Mouse (Mus musculus): ENCODE measurements around the gene Ago1. TPM values are rescaled to one million over a fixed set of nuclear protein-coding genes. Genes with fewer than 3 reads are reported as not detected.

The Ago1 gene
- polyA plus RNA-seq, 1 experiment from 2014 or later = 7.0 TPM

DNA sequence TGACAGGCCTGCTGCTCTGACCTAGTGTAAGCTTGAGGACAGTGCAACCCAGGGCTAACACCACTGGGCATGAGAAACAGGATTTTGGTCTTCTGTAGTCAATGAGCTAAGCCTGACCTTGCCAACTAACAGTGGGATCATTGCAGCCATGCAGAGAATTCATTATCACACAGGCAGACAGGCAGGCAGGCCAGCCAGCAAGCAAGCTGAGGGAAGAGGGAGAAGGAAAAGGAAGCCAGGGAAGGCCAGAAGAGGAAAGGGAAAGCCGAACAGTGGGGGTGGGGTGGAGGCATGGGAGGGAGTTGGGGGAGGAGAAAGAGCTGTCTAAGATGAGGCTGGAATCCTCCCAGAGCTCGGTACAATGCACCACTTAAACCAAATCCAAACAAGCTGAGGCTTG, 32.1 kb downstream of the Ago1 start:
- H3K4me2 ChIP-seq (replicated peaks) = no peak overlapping the region
- no peaks in the 10 kb centered on the region for H3K27me3 ChIP-seq
- no peaks in the 10 kb centered on the region for H3K9me3 ChIP-seq
- H3K27ac ChIP-seq = no peak overlapping the region
- no peak overlapping the region for H3K9ac ChIP-seq
- ATAC-seq (ENCODE audit: insufficient number of reproducible peaks, insufficient read depth, low FRiP score, low TSS enrichment) = no peak
- WGBS = 39% methylated on average over 2 of the region's 2 CpGs
- peaks cover 45% of the 10 kb centered on the region for H3K36me3 ChIP-seq
- no peak overlapping the region for H3K4me3 ChIP-seq
- H3K4me1 ChIP-seq = no peaks in the 10 kb centered on the region

DNA sequence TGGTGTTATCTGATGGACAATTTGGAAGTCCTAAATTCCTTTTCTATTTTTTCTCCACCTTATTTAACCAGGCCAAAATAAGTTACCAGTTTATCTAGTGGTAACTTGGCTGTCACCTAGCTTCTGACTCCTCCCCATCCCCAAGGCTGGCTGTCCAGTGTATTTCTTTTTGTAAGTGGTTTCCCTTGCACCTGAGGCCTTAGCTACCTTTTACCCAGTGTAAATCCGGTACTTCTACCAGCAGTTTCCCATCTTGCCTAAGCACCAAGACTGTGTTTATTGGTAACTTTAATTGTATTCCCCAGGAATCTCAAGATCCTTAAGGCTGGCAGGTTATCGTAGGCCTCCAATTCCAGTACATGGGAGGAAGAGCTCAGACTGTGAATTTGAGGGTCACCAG, 34.3 kb downstream of the Ago1 start:
- H3K36me3 ChIP-seq = peaks cover 25% of the 10 kb centered on the region

DNA sequence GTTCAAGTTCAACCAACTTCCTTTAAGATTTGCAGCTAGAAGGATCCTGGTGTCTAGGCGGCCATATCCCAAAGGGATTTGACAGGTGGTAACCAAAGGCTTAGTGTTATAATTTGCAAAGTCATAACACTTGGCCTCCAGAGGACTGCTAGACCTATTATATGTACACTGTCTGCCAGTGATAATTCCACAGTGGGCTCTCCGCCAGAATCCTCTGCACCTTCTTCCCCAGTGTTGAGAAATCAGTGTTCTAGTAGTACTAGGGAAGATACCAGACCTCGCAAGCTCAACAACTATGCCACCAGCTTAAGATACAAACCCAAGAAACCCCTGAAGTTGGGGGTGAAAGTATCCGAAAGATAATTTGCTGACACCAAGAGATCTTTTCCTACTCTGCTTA, 35.2 kb downstream of the Ago1 start:
- Histone ChIP-seq H3K9ac (no peak overlapping the region), H3K9me3 (no peaks in the 10 kb centered on the region), H3K4me3 (no peak overlapping the region), H3K4me1 (0 out of 2 replicates have a peak, but pooled peaks cover 2% of the 10 kb centered on the region), H3K4me2 (replicated peaks) (no peak overlapping the region), H3K27ac (no peak overlapping the region), H3K27me3 (no peaks in the 10 kb centered on the region), H3K36me3 (peaks cover 16% of the 10 kb centered on the region; the same call in 1 of the 2 replicates)
- 89% methylated on average over 4 of the region's 4 CpGs for WGBS
- ATAC-seq (ENCODE audit: insufficient number of reproducible peaks, insufficient read depth, low FRiP score, low TSS enrichment) = no peak

More for the DNA sequence above, 34.3 kb downstream of the Ago1 start:
- Histone ChIP-seq H3K4me2 (replicated peaks) (no peak overlapping the region), H3K4me1 (no peaks in the 10 kb centered on the region), H3K4me3 (no peak overlapping the region), H3K9me3 (no peaks in the 10 kb centered on the region), H3K27ac (no peak overlapping the region), H3K9ac (no peak overlapping the region), H3K27me3 (no peaks in the 10 kb centered on the region)
- WGBS = 90% methylated on average over 2 of the region's 2 CpGs
- no peak for ATAC-seq (ENCODE audit: insufficient number of reproducible peaks, insufficient read depth, low FRiP score, low TSS enrichment)

DNA sequence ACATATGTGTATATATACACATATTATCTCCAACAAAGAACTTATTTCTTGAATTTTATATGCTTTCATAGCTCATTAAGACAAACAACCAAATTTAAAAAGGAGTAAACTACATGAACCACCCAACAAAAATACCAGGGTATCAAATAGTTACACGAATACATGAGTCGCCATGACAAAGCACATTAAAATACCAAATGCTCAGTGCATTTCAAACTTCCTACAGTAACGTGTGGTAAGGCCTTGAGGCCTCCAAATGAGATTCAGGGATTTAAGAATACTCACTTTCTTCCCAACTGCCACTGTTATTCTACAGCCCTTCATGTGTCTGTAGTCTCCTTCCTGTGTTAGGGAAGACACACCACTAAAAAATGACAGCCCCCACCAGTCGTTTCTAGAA, 36.6 kb downstream of the Ago1 start:
- no peak for ATAC-seq (ENCODE audit: insufficient number of reproducible peaks, insufficient read depth, low FRiP score, low TSS enrichment)
- Histone ChIP-seq H3K4me2 (replicated peaks) (no peak overlapping the region), H3K27ac (no peak overlapping the region), H3K9me3 (no peaks in the 10 kb centered on the region), H3K4me1 (0 out of 2 replicates have a peak, but pooled peaks cover 2% of the 10 kb centered on the region), H3K9ac (no peak overlapping the region), H3K4me3 (no peak overlapping the region), H3K27me3 (no peaks in the 10 kb centered on the region), H3K36me3 (peaks cover 7% of the 10 kb centered on the region; the same call in 1 of the 2 replicates)
- WGBS = 84% methylated on average over 4 of the region's 4 CpGs

DNA sequence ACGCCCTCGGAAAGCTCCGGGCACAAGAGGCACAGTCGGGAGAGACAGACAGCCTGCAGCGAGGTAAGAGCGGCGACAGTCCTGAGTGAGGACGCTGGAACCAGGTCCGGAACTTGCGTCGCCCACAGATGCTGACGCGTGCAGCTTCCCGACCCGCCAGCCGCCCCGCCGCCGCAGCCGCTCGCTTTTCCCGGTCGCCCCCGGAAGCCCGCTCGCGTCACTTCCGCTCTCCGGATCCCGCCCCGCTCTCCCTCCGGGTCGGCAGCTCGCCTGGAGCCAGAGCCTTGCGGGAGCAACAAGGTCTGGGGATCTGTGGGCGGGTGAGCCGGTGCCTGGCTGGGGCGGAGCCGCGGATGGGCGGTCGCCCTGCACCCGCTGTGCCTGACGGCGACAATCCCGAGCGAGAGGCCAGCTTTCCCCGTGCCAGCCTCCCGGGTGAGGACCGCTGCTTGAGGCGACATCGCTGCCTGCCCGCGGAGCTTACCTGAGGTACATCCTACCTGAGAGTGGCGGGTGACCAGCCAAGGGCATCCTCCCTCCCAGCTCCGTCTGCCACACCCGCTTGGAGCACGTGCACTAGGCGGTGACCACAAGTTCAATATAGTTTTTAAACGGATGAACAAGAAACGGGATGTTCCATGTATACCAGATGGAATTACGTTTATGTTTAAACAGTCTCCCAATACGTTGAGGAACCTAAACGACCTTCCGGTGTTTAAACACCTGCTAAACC, 38.9 kb downstream of the Ago1 start, which contains the start of gene Ago3:
Ago3 (minus strand) TSS at position 210 of the 733 bp plus-strand sequence.
- Histone ChIP-seq H3K36me3 (no peaks in the 10 kb centered on the region), H3K4me3 (peak within 1 kb of the TSS; percentile 93), H3K27me3 (no peaks in the 10 kb centered on the region), H3K4me1 (0 out of 2 replicates have a peak, but pooled peaks cover 2% of the 10 kb centered on the region), H3K9ac (peak within 1 kb of the TSS; percentile 88), H3K9me3 (no peaks in the 10 kb centered on the region), H3K27ac (peak within 1 kb of the TSS; percentile 82), H3K4me2 (replicated peaks) (peak within 1 kb of the TSS; percentile 83)
- WGBS = under 1% methylated on average over 65 of the region's 65 CpGs
- ATAC-seq (ENCODE audit: insufficient number of reproducible peaks, insufficient read depth, low FRiP score, low TSS enrichment) = peak; percentile 95

DNA sequence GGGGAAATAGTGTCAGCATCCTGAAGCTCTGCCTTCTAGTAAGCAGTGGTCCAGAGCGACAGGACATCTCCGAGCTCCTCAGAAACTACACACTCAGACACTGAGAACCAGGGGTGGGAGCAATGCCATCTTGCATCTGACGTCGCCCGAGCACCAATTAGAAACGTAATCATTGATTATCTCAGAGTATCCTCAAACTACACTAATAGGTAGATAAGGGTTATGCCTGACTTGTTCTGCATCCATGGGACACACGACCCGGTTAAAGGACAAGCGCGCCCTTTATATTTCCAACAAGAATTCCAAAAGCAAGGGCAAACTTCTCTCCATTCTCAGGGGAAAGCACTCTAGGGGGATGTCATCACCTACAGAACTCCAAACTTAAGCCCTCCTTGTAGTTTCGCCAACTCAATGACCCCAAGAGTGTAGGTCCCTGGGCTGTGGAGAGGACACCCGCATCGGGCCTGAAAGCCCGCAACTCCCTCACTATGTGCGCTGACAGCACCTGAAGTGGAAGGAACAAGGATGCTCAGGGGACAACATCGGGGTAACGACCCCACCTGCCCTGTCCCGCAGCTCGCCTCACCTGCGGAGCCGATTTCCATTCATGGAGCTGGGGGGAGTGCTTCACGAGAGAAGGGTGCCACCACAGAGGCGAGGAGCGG, 39.6 kb downstream of the Ago1 start:
- WGBS = 2% methylated on average over 24 of the region's 24 CpGs
- no peaks in the 10 kb centered on the region for H3K36me3 ChIP-seq
- peak; percentile 36; the same call in 1 of the 2 replicates for ATAC-seq (ENCODE audit: insufficient number of reproducible peaks, insufficient read depth, low FRiP score, low TSS enrichment)
- peak overlapping the region; percentile 88 for H3K9ac ChIP-seq
- no peaks in the 10 kb centered on the region for H3K9me3 ChIP-seq
- 0 out of 2 replicates have a peak, but pooled peaks cover 2% of the 10 kb centered on the region for H3K4me1 ChIP-seq
- peak overlapping the region; percentile 82 for H3K27ac ChIP-seq
- peak overlapping the region; percentile 83 for H3K4me2 ChIP-seq (replicated peaks)
- peak overlapping the region; percentile 93 for H3K4me3 ChIP-seq
- H3K27me3 ChIP-seq = no peaks in the 10 kb centered on the region

DNA sequence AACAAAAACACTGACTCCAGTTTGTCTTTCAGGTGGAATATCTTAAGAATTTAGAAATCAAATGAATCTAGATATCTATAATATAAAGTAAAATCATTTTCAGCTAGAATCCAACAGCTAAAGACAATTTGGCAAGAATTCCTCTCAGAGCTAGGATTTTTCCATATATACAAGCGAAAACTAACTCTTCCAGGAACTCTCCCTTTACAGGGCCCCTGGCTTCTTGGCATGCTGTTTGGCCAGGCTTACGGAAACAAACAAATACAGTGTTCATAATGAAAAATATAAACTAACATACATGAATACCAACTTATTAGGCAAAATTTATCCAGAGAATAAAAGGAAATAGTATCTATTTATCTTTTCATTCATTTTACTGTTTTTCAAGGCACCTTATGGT, 44.5 kb downstream of the Ago1 start:
- Histone ChIP-seq H3K4me3 (no peak overlapping the region), H3K9me3 (no peaks in the 10 kb centered on the region), H3K27me3 (no peaks in the 10 kb centered on the region), H3K9ac (no peak overlapping the region), H3K36me3 (no peaks in the 10 kb centered on the region), H3K4me1 (0 out of 2 replicates have a peak, but pooled peaks cover 2% of the 10 kb centered on the region), H3K4me2 (replicated peaks) (no peak overlapping the region), H3K27ac (no peak overlapping the region)
- ATAC-seq (ENCODE audit: insufficient number of reproducible peaks, insufficient read depth, low FRiP score, low TSS enrichment) = no peak
- 89% methylated on average over 2 of the region's 2 CpGs for WGBS

DNA sequence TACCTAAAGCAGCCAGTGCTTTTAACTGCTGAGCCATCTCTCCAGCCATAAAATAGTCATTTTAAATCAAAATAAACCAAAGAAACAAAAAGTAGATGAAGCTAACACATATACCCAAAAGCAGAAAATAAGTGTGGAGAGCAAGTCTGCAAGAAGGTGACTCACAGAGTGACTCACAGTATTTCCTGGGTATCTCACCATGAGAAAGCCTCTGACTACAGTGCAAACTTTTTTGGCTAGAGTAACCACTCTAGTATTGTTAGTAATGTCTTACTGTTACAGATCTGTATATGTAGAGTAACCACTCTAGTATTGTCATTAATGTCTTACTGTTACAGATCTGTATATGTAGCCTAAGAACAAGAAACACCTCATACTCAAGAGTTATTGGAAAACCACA, 52.7 kb downstream of the Ago1 start:
- Histone ChIP-seq H3K4me3 (no peak overlapping the region), H3K4me2 (replicated peaks) (no peak overlapping the region), H3K27me3 (no peaks in the 10 kb centered on the region), H3K9me3 (no peaks in the 10 kb centered on the region), H3K36me3 (no peaks in the 10 kb centered on the region; the same call in 1 of the 2 replicates), H3K27ac (no peak overlapping the region), H3K4me1 (no peaks in the 10 kb centered on the region), H3K9ac (no peak overlapping the region)
- ATAC-seq (ENCODE audit: insufficient number of reproducible peaks, insufficient read depth, low FRiP score, low TSS enrichment) = no peak

DNA sequence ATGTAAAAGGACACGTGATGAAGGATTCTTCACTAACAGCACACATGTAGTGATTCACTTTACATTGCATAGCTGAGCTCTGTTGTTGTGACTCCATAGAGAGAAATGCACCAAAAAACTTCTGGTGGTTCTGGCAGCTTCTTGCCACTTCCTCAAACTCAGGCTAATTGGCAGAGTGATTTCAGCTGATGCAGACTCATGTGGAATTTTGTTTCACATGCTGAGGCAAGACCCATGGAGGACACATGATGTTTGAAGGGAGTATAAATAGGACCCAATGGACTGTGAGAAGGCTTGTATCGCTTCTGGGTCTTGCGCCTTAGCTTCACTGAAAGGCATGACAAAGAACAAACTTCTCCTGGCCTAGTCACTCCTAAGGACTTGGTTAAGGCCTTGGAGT, 55.9 kb downstream of the Ago1 start:
- H3K4me1 ChIP-seq = no peaks in the 10 kb centered on the region
- H3K36me3 ChIP-seq = no peaks in the 10 kb centered on the region; the same call in 1 of the 2 replicates
- no peak overlapping the region for H3K4me3 ChIP-seq
- 93% methylated on average over 3 of the region's 3 CpGs for WGBS
- H3K27me3 ChIP-seq = no peaks in the 10 kb centered on the region
- no peak overlapping the region for H3K27ac ChIP-seq
- no peaks in the 10 kb centered on the region for H3K9me3 ChIP-seq
- no peak overlapping the region for H3K4me2 ChIP-seq (replicated peaks)
- no peak overlapping the region for H3K9ac ChIP-seq
- no peak for ATAC-seq (ENCODE audit: insufficient number of reproducible peaks, insufficient read depth, low FRiP score, low TSS enrichment)

Other genes with a start within 250 kb of the Ago1 start
- 95.8 and 102 TPM in 2 replicates for gene Map7d1, start 212.2 kb downstream of the Ago1 start, polyA plus RNA-seq (2016; fragmentation: Nextera tagmentation; extraction: Ambion mirVana)
- 113 and 115 TPM in 2 replicates for gene Trappc3, start 206.3 kb downstream of the Ago1 start, polyA plus RNA-seq (2016; fragmentation: Nextera tagmentation; extraction: Ambion mirVana)
- 47.6 and 49.8 TPM in 2 replicates for gene Col8a2, start 181.8 kb downstream of the Ago1 start, polyA plus RNA-seq (2016; fragmentation: Nextera tagmentation; extraction: Ambion mirVana)
- gene Adprhl2, start 146.9 kb downstream of the Ago1 start, polyA plus RNA-seq (2016; fragmentation: Nextera tagmentation; extraction: Ambion mirVana) = 91.0 and 95.2 TPM in 2 replicates
- 17.0 and 17.8 TPM in 2 replicates for gene Tekt2, start 142.9 kb downstream of the Ago1 start, polyA plus RNA-seq (2016; fragmentation: Nextera tagmentation; extraction: Ambion mirVana)
- 19.3 and 19.9 TPM in 2 replicates for gene Ago3, start 39.0 kb downstream of the Ago1 start, polyA plus RNA-seq (2016; fragmentation: Nextera tagmentation; extraction: Ambion mirVana)
- gene Ago4, start 64.9 kb upstream of the Ago1 start, polyA plus RNA-seq (2016; fragmentation: Nextera tagmentation; extraction: Ambion mirVana) = 3.2 and 4.1 TPM in 2 replicates
- 40.7 and 41.4 TPM in 2 replicates for gene Clspn, start 88.4 kb upstream of the Ago1 start, polyA plus RNA-seq (2016; fragmentation: Nextera tagmentation; extraction: Ambion mirVana)
- 2.9 and 4.6 TPM in 2 replicates for gene 5730409E04Rik, start 141.2 kb upstream of the Ago1 start, polyA plus RNA-seq (2016; fragmentation: Nextera tagmentation; extraction: Ambion mirVana)
- gene Psmb2, start 209.0 kb upstream of the Ago1 start, polyA plus RNA-seq (2016; fragmentation: Nextera tagmentation; extraction: Ambion mirVana) = 459 and 471 TPM in 2 replicates